Mouse (Mus musculus): ENCODE measurements around the gene Oas3. TPM values are rescaled to one million over a fixed set of nuclear protein-coding genes. Genes with fewer than 3 reads are reported as not detected.
"Not testable (repeated sequence)": the region's sequence is repeated elsewhere in the genome, so short reads cannot be mapped to it uniquely, and the experiment has no call there.

Oas3 gene
- under 1 TPM; 0.36 to 0.60 TPM for total RNA-seq (2021)
- long read RNA-seq, experiment 1 = 0 reads
- long read RNA-seq, experiment 2 = 0 reads

DNA sequence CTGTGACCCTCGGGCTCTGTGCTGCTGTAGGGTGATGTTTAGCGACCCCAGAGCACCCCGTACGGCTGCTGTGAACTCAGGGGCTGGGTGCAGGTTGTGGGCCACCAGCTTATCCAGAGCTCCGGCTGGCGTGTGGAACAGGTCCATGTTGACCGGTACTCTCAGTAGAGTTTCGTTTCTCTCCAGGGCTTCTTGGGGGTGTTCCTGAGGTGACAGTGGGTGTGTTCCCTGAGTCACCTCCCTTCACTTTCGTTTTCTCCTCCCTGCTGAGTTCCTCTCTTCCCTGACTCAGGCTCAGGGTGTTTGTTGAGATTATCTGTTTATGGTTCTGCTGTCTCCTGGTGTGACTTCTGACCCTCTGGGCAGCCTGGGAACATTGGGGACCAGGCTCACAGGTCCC, at the start of gene Oas3:
TSS of gene Oas3 (minus strand) at position 184 of the 400 bp plus-strand sequence.
- no peak for DNase-seq

DNA sequence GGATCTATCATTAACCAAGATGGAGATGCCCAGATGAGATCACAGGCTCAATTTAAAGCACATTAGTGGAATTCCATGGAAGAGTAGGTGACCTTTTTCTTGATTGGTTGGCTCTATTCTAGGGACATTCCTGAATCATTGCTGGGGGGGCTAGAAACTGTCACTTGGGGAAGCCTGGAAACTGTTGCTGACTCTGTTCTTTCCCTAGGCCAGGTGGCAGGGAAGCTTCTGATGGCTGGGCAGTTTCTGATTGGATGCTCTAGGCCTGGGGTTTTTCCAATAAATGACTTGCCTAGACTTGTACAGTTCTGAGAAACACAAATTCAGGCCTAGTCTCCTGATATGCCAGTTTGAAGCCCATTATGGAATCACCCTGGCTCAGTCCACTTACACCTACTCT, 41.5 kb upstream of the Oas3 start:
- no peak for DNase-seq

DNA sequence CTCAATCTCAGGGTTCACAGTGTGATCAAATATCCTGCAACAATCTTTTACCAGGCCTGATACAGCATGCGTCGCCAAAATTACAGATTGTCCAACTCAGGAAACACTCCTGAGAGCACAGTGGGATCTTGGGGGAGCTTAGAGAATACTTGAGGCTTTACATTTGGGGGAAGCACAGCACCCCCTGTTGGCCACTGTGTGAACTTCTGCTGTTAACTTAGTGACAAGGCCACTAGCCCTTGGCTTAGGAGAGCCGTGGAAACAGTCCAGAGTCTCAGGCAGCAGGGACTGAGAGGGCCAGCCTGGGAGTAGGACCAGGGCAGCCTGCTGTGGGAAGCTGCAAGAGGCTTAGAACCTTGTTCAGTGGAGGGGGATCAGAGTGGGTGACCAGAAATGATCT, 38.5 kb upstream of the Oas3 start:
- peak in 1 of 2 experiments; percentile 22 for DNase-seq

DNA sequence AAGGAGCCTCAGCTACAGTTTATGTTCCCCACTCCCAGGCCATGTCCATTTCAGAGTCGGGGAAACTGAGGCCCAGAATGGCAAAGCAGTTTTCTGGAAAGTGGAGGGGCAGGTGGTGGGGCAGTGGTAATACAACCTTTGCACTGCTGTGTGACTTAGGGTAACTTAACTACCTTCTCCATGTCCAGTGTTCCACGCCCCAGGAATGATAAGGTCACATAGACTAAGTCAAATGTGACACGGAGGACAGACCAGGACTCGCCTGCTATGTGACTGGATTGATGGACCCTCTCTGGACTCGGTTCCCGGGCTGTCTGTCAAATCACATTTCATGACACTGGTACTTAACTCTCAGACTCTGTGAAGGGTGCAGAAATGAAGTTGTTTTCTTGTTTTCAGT, 35.6 kb upstream of the Oas3 start:
- no peak for DNase-seq

DNA sequence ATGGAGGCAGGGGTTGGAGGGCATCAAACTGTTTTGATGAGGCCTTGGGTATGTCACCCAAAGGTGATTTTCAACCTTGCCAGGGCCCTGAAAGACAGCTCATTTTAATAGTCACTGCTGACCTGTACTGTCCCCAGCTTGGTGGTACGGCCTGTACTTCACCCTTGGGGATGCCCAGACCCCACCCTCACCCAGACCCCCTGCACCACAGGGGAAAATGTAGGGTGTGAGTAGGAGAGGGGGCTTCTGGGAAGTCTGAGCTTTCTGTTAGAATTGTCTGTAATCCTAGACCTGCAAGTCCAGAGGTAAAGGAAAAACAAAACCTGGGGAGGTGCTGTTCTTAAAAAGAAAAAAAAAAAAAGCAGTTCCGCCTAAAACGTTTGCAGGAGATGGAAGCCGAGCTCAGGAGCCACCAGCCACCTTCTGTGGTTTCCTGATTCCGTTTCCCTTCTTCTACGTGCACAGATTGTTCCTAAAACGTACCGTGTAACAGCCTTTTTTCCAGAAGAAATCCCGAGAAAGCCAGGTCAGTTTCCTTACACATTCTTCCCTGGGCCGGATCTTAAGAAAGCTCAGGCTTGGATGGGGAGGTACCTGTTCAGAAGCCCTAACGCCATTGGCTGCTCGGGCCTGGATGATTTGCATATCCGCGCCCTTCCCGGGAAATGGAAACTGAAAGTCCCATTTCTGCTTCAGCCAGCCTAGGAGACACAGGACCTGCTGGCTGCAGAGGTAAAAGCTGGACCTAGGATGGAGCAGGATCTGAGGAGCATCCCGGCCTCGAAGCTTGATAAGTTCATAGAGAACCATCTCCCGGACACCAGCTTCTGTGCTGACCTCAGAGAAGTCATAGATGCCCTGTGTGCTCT, 34.7 kb upstream of the Oas3 start, which contains the start of gene Oas1c:
TSS of gene Oas1c (minus strand) at position 564 of the 869 bp plus-strand sequence.
- DNase-seq = peak; percentile 88 to 89

DNA sequence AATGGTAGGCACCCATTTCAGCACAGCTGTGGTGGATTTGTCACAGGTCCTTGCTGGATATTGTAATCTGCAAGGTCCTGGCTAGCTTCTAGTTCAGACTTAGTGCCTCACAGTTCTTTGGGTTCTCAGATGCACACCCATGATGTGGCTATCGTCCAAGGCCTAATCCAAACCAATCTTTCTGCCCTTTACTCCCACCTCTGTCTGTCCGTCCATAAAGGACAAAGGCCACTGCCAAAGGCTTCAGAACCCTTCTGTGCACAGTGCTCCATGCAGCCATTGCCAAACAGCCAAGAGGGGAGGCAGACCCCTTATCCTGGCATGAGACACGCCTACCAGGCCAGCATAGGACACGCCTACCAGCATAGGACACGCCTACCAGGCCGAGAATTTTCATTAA, 31.7 kb upstream of the Oas3 start:
- no peak for DNase-seq

DNA sequence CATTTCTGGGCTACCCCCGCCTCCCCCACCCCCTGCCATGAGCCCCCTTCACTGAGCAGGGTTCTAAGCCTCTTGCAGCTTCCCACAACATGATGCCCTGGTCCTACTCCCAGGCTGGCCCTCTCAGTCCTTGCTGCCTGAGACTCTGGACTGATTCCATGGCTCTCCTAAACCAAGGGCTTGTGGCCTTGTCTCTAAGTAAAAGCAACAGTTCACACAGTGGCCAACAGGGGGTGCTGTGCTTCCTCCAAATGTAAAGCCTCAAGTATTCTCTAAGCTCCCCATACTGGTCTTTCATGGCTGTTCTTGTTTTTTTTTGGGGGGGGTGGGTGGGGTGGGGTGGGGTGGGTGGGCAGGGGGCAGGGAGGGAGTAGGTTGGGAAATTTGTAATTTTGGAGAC, 29.0 kb upstream of the Oas3 start:
- peak; percentile 42 to 47 for DNase-seq

DNA sequence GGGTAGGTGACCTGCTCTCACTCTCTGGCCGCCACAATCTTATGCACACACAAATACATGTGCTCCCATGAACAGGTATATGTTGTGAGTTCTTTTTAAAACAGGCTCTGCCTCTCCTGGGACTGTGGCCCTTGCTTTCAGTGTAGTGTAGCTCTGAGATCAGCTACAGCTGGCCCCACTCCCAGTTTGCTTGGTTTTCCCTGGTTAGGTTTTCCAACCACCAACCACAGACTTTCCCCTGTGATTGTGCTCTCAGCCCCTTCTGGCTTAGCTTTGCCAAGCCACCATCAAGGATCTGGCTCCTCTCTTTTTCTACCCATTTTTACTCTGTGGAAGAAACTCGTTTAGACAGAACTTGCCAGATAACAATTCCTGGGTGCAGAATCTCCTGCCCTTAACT, 26.1 kb upstream of the Oas3 start:
- DNase-seq = no peak

DNA sequence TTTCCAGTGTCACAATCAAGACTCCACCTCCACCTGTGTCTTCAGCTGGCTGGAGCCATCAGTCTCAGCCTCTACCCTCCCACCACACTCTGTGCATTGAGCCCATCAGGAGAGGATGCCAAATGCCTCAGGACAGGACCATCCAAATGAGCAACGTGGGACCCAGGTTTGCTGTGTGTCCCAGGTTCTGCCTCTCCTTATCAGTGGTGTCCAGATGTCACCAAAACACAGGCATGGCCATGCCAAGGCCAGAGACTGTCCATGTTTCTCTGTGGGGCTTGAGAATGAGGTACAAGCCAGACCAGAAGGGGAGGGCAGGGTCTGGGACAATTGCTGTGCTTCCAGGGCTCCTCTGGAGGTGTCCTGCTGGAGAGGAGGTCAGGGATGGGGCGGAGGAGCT, 21.5 kb upstream of the Oas3 start:
- DNase-seq = not testable (repeated sequence)

DNA sequence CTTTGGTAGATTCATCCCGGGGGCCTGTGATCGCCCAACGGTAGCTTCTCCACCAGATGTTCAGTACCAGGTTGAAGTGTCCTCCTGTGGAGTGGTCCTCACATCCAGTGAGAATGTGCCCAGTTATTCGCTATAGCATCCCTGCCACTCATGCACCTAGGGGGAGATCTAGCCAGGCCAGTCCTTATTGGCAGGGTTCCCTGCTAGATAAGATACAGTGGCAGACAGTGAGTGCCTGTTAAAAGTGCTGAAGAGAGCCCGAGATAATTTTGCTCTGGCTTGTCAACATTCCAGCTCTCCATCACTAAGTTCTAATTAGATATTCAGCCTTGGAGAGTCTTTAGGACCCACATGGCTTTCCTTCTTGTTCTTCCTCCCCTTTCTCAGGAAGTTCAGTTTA, 20.7 kb upstream of the Oas3 start:
- DNase-seq = not testable (repeated sequence)

DNA sequence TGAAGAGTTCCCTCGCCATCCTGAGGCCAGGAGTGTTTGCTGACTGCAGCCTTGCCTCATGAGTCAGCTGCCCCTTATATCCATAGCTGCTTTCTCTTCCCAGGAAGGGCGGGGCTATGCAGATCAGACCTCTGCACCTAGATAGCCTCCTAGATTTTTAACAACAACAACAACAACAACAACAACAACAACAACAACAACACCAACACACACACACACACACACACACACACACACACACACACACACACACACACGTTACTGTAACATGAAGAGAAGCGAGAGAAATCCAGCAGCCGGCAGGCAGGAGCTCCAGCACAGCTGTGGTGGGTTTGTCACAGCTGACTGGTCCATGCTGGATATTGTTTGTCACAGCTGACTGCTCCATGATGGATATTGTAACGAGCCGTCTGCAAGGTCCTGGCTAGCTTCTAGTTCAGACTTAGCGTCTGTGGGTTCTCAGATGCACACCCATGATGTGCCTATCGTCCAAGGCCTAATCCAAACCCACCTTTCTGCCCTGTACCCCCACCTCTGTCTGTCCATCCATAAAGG, 18.1 kb upstream of the Oas3 start, which contains the start of gene Oas1e:
TSS of gene Oas1e (minus strand) at position 51 of the 555 bp plus-strand sequence.
- not testable (repeated sequence) for DNase-seq

DNA sequence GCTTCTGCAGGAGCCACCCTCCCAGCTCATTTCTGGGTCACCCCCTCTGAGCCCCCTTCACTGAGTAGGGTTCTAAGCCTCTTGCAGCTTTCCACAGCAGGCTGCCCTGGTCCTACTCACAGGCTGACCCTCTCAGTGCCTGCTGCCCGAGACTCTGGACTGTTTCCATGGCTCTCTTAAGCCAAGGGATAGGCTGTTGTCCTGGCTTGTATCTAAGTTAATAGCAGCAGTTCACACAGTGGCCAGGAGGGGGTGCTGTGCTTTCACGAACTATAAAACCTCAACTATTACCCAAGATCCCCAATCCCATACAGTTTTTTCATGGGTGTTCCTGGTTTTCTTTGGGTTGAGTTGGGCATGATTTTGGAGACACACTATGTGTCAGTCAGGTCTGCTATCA, 15.6 kb upstream of the Oas3 start:
- peak; percentile 33 to 54 for DNase-seq

DNA sequence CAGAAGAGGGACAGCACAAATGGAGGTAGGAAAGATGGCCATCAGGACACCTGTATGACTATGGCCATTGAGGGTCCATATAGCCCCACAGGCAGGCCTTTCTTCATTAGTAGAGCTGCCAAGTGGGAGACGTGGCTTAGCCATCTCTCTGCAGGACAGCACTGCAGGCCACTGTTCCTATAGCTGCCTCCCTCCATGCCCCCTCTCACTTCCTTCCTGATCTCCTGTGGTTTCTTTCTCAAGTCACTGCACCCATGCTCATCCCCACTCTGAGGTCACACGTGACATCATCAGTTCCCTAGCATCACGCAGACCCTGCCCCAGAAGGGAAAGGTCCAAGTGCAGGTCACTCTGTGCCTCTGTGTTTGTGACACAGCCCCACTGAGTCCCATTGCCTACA, 9.6 kb upstream of the Oas3 start:
- no peak for DNase-seq

DNA sequence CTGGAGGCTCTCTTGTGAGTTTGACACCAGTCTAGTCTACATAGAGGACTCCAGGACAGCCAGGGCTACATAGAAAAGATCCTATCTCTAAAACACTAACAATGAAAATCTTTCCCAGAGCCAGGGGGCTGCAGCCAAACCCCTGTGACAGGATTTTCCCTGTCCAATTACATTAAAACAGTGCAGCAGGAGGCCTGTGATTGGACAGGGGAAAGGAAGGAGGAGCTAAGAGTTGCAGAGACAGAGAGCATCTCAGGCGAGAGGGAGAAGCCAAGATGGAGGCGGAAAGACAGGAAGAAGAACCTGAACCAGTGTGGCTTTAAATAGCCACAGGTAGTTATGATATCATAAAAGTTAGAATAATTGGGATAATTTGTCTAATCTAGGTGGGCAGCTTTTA, 5.0 kb upstream of the Oas3 start:
- DNase-seq = no peak

DNA sequence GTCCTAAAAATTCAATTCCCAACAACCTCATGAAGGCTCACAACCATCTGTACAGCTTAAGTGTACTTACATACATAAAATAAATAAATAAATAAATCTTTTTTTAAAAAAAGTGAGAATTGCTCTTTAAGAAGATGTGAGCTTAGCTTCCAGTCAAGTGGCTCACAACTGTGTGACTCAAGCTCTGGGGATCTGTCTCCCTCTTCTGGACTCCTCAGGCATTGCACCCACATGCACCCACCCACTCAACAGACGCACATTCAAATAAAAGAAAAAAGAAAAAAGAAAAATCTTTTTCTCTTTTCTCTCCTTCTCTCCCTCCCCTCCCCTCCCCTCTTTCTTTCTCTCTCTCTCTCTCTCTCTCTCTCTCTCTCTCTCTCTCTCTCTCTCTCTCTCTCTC, 4.2 kb upstream of the Oas3 start:
- DNase-seq = no peak

DNA sequence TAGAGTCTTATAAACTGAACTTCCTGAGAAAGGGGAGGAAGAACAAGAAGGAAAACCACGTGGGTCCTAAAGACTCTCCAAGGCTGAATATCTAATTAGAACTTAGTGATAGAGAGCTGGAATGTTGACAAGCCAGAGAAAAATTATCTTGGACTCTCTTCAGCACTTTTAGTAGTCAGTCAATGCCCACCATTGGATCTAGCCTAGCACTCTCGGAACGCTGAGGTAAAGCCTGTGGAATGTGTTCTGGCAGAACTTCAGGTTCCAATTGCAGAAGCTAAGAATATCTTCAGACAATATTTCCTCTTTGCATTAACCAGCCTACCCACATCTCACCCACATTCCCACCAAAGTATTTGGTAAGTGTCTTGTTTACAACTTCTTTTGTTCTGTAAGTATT, 2.5 kb upstream of the Oas3 start:
- DNase-seq = no peak

DNA sequence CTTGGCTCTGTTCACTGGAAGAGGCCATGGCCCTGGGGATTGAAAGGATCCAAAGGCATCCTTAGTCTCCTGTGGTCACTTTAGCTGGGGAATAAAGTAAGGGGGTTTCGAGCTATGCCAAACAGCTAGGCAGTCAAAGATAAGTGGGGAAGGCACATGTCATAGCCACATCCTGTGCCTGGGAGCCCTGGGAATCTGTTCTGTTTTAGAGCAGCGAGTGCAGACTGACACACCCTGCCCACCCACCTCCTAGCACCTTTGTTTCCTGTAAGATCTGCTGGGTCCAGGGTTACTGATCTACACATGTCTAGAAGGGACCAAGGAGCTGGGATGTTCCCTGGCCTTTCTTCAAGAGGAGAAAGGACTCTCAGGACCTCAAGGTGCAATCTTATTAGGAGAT, 1.5 kb upstream of the Oas3 start:
- DNase-seq = no peak

DNA sequence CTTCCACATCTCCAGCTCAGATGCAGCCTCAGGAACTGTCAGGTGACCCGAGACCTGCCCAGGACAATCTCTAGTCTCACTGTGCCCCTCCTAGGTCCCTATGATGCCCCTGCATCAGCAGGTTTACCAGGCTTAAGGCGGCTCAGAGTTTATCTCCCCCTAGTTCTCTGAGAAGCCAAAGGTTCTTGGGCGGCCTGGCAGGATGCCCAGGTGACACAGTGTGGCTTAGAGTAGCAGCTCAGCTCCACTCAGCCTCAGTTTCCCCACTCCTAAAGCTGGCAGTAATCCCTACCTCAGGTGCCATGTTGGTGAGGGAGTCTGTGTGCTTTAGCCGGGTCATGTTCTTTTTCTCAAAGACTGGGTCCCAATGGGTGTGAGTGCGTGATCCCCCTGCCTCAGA, 660 bp downstream of the Oas3 start:
- no peak for DNase-seq

DNA sequence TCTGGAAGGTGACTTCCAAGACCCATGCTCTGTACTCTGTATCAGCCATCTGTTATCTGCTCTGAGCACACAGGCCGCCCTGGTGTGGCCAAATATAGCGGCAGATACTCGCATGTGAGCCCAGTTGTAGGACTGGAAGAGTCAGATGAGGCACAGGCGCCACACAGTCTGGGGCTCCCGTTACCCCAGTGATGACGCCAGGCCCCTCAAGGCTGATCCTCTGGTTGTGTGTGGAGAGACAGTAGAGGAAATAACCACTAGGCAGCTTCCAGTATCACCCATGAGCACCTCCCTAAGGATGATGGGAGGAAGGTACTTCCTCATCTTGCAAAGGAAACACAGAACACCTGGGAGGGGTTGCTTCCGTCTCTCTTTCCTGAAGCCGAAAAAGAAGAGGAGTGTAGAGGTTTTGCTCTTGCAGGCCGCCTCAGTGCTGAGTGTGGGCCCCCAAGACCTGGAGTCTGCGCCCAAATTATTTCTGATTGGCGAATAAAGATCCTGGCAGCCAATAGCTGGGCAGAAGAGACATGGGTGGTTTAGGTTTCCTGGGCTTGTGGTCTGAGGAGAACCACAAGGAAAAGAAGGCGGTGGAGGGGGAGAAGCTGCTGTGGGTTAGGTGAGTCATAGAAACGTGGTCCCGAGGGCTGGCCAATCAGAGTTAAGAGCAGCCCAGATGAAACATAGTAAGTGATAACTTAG, 2.0 kb downstream of the Oas3 start:
- DNase-seq = no peak

DNA sequence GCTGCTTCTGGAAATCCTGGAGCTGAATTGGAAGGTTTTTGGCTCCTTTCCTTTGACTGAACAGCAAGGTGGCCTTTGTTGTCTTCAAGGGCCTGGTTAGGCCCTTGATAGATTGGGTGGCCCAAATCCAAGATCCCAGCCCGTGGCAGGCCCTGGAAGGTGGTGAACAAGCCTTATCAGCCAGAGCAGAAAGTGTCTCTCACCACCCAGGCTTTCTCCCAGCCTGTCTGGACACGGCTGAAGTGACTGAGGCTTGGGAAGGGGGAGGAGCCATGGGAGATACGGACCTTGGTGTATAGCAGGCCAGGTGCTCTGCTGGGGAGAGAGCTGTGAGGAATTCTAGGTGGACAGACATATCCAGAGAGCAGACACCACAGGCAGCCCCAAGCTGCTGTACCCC, 8.1 kb downstream of the Oas3 start:
- no peak for DNase-seq

DNA sequence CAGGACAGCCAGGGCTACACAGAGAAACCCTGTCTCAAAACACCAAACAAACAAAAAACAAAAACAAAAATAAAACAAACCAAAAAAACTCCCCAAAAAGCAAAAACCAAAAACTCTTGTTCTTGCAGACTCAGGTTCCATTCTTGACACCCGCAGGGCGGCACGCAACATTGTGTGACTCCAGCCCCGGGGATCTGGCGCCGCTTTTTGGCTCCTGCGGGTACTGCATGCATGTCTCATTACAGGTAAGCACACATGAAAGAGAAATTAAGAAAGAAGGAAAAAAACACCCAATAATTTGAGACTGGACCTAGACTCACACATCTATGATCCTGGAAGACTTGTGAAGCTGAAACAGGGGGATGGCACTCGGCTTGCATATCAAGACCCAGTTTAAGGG, 12.5 kb downstream of the Oas3 start:
- DNase-seq = no peak

DNA sequence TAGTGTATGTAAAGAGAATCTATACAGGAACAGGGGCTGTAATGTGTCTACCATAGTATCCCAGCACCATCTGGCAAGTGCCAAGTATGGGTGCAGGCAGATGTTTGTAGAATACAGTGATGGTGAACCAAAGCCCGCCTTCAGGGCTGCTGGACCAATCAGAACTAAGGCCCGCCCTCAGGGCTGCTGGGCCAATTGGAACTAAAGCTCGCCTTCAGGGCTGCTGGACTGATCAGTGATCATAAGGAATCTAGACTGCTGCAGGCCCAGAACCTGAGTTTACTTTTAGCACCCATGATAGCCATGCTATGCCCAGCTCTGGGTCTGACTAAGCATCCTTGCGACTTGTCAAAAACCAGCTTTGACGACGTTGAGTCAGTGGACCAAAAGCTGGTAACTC, 15.6 kb downstream of the Oas3 start:
- DNase-seq = peak in 1 of 2 experiments; percentile 13

DNA sequence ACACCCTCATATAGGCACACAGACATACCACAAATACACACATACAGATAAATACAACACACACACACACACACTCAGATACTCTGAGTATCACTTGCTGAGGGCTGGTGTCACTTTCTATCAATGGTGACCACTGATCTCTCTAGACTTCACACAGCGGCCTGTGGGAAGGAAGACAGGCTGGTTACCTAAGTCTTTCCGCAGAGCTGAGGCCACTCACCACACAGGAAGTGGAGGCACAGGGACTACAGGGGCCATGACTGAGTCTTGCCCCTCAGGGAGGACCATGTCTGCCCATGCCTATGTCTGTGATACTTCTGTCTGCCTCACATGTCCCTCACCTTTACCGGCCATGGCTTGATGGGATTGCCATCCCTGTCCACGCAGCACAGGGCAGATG, 23.2 kb downstream of the Oas3 start:
- no peak for DNase-seq
